Mouse (Mus musculus) heart, postnatal 14 days (tissue): ENCODE data around the gene Dnah8. TPM values are rescaled to one million over a fixed set of nuclear protein-coding genes. Genes with fewer than 3 reads are reported as not detected.

Experiments
- DNase-seq, 2 experiments: peaks; one replicate each; pipeline ENCODE4 v3.0.0; 2021 to 2022
- intact Hi-C: fragments of 180-260 bp; cut with DNase I; formaldehyde crosslinking; loops from one replicate; pipeline ENCODE4 v1.15.1; 2025
- total RNA-seq, 2 experiments: library from RNA; stranded (reverse); gene quantifications; 2 replicates each; pipeline ENCODE4 v1.2.3; 2021

Gene Dnah8
- total RNA-seq, 2 experiments from 2014 or later = 1.5 to 1.6 TPM

GRCm38 (mm10) chr17:30858586-30859259 is 234.6 kb downstream of the Dnah8 start:
- intact Hi-C loops = no loop called here
- no peak for DNase-seq

GRCm38 (mm10) chr17:30859989-30860585 is 235.9 kb downstream of the Dnah8 start:
- intact Hi-C loops = no loop called here
- no peak for DNase-seq

DNA sequence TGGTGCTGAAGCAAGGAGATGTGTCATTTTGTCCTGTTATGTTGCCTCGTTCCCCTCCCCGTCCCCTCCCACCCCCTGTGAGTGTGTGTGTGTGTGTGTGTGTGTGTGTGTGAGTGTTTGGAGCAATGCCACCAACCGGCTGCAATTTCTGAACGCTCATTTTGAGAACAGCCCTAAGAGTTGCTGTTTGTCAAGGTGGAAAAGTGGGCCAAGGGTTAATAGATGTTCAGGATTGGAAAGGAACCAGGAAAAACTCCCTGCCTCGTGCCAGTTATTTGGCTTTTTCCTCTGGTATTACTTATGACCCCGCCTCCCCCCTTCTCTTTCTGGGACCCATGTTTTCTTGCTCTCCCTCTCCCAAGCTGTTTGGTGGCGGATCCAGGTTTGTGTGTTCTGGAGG is 236.5 kb downstream of the Dnah8 start:
- DNase-seq = no peak
- intact Hi-C loops = no loop called here

- intact Hi-C loops = no loop called here
- no peak for DNase-seq
Observed at GRCm38 (mm10) chr17:30866281-30866680, 242.1 kb downstream of the Dnah8 start.

DNA sequence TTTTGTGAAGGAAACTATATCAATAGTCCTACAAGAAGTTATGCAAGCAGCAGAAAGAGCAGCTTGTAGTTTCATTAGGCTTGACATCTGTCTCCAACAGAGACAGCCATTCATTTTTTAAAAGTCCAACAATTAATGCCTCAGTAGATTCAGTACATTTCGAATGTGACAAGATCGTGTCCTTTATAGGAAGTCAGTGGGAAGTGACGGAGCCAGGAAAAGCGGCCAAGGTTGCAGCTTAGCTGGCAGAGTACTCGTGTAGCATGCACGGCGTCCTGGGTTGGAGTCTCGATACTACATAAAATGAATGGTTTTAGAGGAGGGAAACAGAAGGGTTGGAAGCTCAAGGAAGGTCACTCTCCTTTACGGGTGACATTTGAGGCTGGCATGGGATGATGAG is 242.8 kb downstream of the Dnah8 start:
- DNase-seq = no peak
- intact Hi-C loops = no loop called here

- no peak for DNase-seq
- intact Hi-C loops = no loop called here
Observed at GRCm38 (mm10) chr17:30871040-30871439, 246.9 kb downstream of the Dnah8 start.

GRCm38 (mm10) chr17:30874276-30874675 is 250.1 kb downstream of the Dnah8 start:
- DNase-seq = no peak
- intact Hi-C loops = no loop called here

- no peak for DNase-seq
- intact Hi-C loops = no loop called here
Observed at GRCm38 (mm10) chr17:30877456-30877855, 253.3 kb downstream of the Dnah8 start.

DNA sequence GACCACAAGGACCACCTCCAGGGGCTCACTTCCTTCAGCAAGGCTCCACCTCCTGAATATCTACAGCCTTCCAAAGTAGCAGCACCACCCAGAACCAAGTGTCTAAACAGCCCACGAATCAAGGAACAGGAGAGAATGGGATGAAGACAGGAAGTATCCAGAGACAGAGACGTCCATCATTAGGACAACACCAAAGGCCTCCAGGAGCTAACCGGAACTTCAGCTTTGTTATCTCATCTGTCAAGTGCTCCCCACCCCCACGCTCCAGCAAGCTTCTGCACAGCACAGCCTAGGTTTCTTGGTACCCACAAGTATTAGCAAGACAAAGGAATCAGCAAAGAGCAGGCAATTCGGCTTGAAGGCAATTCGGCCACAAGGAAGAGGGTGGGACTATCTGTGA is 254.5 kb downstream of the Dnah8 start:
- intact Hi-C loops = no loop called here
- no peak for DNase-seq

GRCm38 (mm10) chr17:30880391-30880790 is 256.2 kb downstream of the Dnah8 start:
- intact Hi-C loops = loop anchor here (5.0 kb wide), 1 partner anchor 508 kb away; no protein-coding TSS in a partner anchor
- DNase-seq = no peak

DNA sequence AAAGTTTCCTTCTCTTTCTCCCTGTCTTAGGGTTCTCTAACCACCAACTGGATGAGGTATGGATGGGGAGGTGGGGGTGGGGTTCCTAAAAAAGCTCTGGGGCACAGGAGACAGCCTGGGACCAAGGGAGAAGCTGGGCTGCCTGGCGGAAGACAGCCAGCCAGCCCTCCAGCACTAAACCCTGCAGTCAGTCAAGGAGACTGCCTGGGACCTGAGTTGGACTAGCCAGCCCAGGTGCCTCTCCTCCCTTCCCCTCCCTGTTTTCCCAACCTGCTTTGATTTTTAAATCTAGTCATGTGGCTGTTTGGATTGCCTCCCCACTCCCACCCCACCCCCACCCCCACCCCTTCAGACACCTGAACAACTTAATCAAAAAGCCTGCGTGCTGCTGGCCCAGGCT is 256.8 kb downstream of the Dnah8 start:
- no peak for DNase-seq
- intact Hi-C loops = loop anchor here (5.0 kb wide), 1 partner anchor 509 kb away; no protein-coding TSS in a partner anchor

DNA sequence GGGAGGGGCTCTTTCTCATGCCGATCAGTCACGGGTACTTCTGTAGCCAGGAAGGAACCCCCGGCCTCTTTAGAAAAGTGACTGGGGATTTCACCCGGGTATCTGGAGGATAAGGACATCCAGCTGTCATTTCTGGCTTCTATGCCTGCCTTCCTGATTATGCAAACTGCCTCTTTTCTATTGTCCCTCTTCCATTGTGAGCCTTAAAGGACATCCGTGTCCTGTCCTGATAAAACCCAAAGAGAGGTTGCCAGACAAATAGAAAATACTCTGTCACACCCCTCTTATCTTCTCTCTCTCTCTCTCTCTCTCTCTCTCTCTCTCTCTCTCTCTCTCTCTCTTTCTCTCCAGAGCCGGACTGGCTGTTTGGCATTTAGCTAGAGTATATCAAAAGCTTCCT is 258.1 kb downstream of the Dnah8 start:
- intact Hi-C loops = loop anchor here (5.0 kb wide), 1 partner anchor 510 kb away; no protein-coding TSS in a partner anchor
- DNase-seq = no peak

- DNase-seq = no peak
- intact Hi-C loops = loop anchor here (5.0 kb wide), 1 partner anchor 511 kb away; no protein-coding TSS in a partner anchor
Observed at GRCm38 (mm10) chr17:30883534-30883933, 259.4 kb downstream of the Dnah8 start.

GRCm38 (mm10) chr17:30892086-30892485 is 267.9 kb downstream of the Dnah8 start:
- DNase-seq = no peak
- intact Hi-C loops = no loop called here

DNA sequence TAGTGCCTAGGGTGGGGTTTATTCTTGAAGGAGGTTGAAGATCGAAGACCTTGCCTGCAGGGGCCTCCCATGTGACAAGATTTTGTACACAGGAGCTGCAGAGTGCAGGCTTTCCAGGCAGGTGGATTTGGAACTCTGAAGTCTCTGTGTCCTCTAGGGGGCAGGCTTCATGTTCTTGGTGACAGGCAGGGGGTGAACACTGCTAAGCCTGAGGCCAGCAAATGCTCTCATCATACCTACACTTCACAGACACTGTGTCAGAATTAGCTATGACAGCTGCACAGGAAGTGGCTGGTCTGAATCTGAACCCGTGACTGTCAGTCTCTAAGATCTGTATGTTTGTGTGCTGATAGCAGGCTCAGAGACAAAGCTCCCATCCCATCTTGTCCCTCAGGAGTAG is 268.6 kb downstream of the Dnah8 start:
- peak in 1 of 2 experiments; percentile 10 for DNase-seq
- intact Hi-C loops = no loop called here

DNA sequence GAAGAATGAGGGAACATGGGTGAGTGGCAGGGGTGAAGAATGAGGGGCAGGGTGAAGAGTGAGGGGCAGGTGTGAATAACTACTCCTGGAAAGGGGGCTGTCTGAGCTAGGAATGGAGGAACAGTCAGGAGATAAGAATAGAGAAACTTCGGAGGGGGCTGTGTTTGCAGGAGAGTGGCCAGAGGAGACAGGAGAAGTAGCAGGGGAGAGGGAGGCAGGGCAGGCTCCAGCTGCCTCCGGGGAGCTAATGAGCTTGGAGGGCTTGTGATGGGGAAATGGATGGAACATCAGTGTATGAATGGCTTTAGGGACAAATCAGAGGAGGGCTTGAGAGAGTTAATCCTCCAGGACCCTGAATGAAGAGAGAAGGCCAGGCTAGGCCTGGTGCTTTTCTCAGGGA is 272.9 kb downstream of the Dnah8 start:
- DNase-seq = no peak
- intact Hi-C loops = no loop called here

GRCm38 (mm10) chr17:30901627-30902026 is 277.5 kb downstream of the Dnah8 start, which contains the start of gene Glp1r:
Gene Glp1r, plus strand, starts transcription at chr17:30901817.
- intact Hi-C loops = no loop called here
- DNase-seq = peak; percentile 7 to 16

DNA sequence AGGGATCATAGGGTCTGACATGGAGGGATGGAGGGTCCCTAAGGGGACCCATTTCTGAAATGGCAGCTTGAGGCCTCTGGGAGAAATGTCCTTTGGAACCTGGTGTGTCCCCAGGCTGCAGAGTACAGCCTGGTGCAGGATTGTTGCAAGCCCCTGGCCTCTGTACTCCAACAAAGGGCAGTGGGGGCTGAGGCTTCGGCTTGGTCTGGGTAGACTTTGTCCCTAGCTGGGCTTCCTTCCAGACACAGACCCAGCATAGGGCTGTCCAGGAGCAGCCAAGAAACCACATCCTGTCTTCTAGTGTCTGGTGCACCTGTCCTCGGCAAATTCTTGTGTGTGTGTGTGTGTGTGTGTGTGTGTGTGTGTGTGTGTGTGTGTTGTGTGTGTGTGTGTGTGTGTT is 279.9 kb downstream of the Dnah8 start:
- no peak for DNase-seq
- intact Hi-C loops = no loop called here

DNA sequence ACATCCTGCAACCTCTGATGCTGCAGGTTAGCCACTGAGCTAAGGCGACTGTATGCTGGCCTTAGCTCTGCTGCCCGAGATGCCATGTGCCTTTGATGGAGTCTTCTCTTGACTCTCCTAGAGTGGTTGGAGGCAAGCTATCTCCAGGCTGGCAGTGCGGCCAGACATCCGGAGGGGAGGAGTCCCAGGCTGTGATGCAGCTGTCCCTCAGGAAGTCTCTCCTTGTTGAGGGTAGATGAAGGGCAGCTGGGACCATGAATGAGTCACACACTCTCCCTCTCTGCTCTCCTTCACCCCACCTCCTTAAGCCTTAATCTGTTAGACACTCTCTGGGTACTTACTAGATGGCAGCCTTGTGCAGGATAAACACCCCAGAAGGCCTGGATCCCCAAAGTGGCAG is 283.4 kb downstream of the Dnah8 start:
- intact Hi-C loops = no loop called here
- no peak for DNase-seq

DNA sequence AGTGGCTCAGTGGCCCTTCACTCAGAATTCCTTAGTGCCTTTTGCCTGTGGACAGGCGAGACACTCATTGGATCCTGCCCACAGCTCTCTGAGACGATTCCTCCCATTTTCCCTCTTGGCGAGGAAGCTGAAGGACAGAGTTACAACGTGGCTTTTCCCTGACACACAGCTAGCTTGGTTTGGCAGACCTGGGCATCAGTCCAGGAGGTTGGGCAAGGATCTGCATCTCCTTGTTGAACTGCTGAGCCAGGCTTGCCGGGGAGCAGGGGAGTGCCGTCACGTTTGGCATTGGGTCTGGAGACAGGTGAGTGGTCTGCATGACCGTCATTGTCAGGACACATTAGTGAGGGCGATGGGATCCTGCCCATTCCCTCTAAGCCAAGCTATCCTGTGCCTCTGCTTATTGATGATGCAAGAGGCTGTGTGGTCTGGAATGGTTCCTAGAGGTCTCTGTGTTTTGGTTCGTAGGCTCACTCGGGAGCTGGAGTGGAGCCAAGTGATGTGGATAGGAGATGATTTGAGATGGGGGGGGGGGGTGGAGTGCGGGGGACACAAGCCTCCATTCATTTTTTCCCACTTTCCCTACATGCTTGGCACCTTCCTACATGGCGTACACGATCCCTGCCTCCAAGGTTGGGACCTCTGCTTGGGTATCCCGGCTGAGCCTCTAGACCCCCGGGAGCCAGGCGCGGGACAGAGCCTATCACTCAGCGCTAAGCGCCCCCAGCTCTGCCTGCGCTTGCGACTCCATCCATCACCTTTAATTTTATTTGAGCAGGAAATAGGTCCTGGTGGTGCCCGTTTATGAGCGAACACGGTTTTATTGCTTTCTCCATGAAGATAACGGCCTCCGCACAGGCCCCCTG is 286.9 kb downstream of the Dnah8 start:
- DNase-seq = no peak
- intact Hi-C loops = no loop called here

- DNase-seq = no peak
- intact Hi-C loops = no loop called here
Observed at GRCm38 (mm10) chr17:30911732-30912088, 287.6 kb downstream of the Dnah8 start.
